Mouse (Mus musculus) small intestine, adult 2 months (tissue): Measurements from ENCODE around the gene Cadps2.

Source experiments
- CTCF ChIP-seq: fragments of 200-500 bp; IDR thresholded peaks from 2 replicates; pipeline ENCODE4 v1.5.1; 2012; ENCODE audit warnings: low read depth, mild to moderate bottlenecking, control low read depth, inconsistent platforms, low read length, moderate library complexity, mixed read lengths; ENCODE audit not compliant: insufficient replicate concordance, insufficient read length; ENCODE audit errors: extremely low read depth
- POLR2A ChIP-seq: fragments of 200-500 bp; IDR thresholded peaks from 2 replicates; pipeline ENCODE4 v1.6.1; 2012; ENCODE audit warnings: low read depth, mild to moderate bottlenecking, control low read depth, inconsistent platforms, low read length, moderate library complexity

- no peak for TF ChIP-seq CTCF
- no peak for TF ChIP-seq POLR2A
Observed at GRCm38 (mm10) chr6:23575102-23575501, 264.1 kb downstream of the Cadps2 start.
